Mouse (Mus musculus): Measurements from ENCODE around the gene Tubb2b. TPM values are rescaled to one million over a fixed set of nuclear protein-coding genes. Genes with fewer than 3 reads are reported as not detected.
A peak's percentile ranks its signal among the peaks of the same experiment; 100 is the strongest.

Tubb2b gene
- polyA plus RNA-seq, 1 experiment from 2014 or later = 31.3 TPM

DNA sequence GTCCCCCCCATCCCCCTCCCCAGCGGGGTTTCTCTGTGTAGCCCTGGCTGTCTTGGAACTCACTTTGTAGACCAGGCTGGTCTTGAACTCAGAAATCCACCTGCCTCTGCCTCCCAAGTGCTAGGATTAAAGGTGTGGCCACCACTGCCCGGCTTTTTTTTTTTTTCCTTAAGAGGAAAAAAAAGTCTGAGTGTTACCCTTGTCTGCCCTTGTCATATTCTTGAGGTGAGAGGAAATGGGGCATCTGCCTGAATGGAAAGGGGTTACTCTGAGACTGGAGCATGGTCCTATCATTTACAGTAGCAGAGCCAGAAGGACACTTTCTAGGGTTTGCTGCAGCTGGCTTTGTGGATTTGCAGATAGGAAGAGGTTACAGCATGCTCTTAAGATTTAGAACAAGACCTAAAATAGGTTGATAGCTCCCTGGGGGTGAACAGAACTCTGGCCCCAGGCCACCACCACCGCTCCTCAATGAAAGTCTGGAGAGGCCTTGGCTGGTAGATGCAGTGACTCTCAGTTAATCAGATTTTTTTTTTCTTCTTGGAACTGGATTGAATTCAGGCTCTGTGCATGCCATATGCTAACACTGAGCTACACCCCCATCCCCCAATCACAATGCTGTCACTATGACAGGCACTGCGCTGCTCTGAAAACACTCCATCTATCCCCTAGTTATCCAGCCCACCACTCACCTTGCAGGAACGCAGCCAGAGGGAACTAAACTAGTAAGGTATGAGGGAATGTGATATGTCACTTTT is 23.2 kb upstream of the Tubb2b start:
- 74% methylated on average over 4 of the region's 5 CpGs for WGBS
- Histone ChIP-seq H3K27ac (no peak overlapping the region), H3K9me3 (no peaks in the 10 kb centered on the region), H3K4me2 (no peak overlapping the region), H3K36me3 (no peaks in the 10 kb centered on the region), H3K4me3 (replicated peaks) (no peak overlapping the region), H3K9ac (no peak overlapping the region), H3K4me1 (peaks cover 23% of the 10 kb centered on the region), H3K27me3 (replicated peaks) (no peaks in the 10 kb centered on the region)
- no peak for ATAC-seq (ENCODE audit: insufficient read depth, low FRiP score, low read depth)

DNA sequence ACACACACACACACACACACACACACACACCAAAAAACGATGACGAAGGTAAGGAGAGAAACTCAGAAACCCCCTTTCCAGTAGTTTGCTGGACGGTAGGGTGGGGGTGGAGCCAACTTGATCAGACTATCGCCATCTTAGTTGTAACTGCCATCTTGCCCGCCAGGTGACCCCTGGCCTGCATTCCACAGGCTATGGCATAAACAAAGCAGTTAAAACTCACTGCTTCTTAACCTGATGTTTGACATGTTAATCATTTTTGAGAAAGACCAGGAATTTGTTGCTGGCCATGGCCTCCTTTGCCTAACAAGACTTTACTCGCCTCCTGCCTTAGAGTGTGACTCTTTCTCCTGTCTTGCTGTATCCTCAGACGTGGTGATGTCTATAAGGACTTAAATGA is 22.4 kb upstream of the Tubb2b start:
- Histone ChIP-seq H3K4me2 (no peak overlapping the region), H3K27ac (no peak overlapping the region), H3K9me3 (no peaks in the 10 kb centered on the region), H3K9ac (no peak overlapping the region), H3K36me3 (no peaks in the 10 kb centered on the region), H3K4me3 (replicated peaks) (no peak overlapping the region), H3K4me1 (peaks cover 23% of the 10 kb centered on the region), H3K27me3 (replicated peaks) (no peaks in the 10 kb centered on the region)
- no peak for ATAC-seq (ENCODE audit: insufficient read depth, low FRiP score, low read depth)
- 47% methylated on average over 7 of the region's 7 CpGs for WGBS

- WGBS = 88% methylated on average over 1 of the region's 1 CpGs
Observed at GRCm38 (mm10) chr13:34151425-34151824, 21.2 kb upstream of the Tubb2b start.

DNA sequence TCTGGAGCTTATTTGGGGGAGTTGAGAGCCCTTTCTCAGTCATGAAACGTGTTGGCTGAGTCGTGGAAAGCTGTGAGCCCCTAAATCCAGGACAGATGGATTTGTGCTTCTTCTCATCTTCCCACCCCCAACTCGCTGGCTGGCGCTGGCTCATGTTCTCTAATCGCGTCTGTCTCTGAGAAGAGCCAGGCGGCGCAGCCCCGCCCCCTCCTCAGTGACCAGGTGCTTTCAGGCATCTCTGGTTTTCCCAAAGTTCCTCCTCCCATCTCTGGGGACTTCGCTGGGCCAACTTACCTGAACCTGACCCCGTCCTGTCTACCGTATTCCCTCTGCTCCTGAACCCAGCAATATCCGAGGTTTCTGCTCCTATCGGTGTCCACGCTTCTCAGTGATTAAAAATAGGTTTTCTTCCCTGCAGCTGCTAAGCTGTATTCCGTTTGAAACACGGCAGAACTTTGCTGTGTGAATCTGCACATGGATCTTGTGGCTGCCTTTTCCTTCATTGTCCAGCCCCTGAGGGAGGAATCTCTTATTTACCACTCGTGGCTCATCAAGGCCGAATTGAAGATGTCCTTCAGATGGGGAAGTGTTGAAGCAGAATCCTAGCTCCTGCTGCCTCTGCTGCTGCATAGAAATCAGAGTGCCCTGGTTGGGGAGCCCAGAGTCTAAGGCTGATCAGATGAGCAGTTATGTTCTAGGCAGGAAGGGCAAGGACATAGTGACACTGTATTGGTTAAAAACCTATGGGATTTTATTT is 20.2 kb upstream of the Tubb2b start:
- H3K27ac ChIP-seq = peak overlapping the region; percentile 31; the same call in 1 of the 2 replicates
- ATAC-seq (ENCODE audit: insufficient read depth, low FRiP score, low read depth) = no peak
- peaks cover 23% of the 10 kb centered on the region for H3K4me1 ChIP-seq
- H3K9me3 ChIP-seq = no peaks in the 10 kb centered on the region
- peak overlapping the region; percentile 45 for H3K4me2 ChIP-seq
- WGBS = 8% methylated on average over 19 of the region's 19 CpGs
- no peaks in the 10 kb centered on the region for H3K27me3 ChIP-seq (replicated peaks)
- H3K36me3 ChIP-seq = no peaks in the 10 kb centered on the region
- H3K9ac ChIP-seq = no peak overlapping the region
- H3K4me3 ChIP-seq (replicated peaks) = peak overlapping the region; percentile 11; the same call in 1 of the 2 replicates

More at GRCm38 (mm10) chr13:34151425-34151824, 21.2 kb upstream of the Tubb2b start:
- no peak overlapping the region for H3K27ac ChIP-seq
- no peak overlapping the region for H3K4me2 ChIP-seq
- no peak overlapping the region for H3K4me3 ChIP-seq (replicated peaks)
- no peak for ATAC-seq (ENCODE audit: insufficient read depth, low FRiP score, low read depth)
- no peak overlapping the region for H3K9ac ChIP-seq
- no peaks in the 10 kb centered on the region for H3K27me3 ChIP-seq (replicated peaks)
- no peaks in the 10 kb centered on the region for H3K36me3 ChIP-seq
- H3K9me3 ChIP-seq = no peaks in the 10 kb centered on the region
- peaks cover 23% of the 10 kb centered on the region for H3K4me1 ChIP-seq

DNA sequence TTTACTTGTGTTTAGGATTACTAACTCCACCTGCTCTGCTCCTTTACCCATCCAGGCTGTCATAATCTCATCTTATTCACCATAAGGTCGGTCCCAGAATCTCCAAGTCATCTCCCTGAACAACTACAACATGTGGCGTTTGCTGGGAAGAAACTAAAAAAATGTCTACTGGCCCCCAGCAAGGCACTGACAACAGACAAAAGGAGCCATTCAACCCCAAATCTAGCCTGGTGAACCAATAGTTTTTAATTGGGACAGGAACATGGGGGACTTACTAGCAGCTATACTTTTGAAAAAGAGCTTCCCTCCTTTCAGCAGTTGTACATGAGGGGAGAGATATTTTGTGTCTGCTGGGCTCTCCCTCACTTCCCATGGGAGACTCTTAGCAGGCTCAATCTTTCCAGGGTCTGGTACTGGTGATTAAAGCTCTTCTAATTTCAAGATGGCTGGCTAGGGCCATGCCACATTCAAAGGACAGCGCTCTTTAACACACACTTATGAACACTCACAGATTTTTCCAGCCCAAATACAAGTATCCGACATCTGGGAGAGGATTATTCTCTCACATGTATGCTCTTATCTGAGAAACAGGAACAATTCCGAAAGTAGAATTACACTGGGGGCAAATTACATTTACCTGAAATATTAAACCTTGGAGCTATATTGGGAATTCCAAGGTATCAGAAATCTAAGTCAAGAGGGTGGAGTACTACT is 19.4 kb upstream of the Tubb2b start:
- WGBS = 58% methylated on average over 5 of the region's 5 CpGs
- Histone ChIP-seq H3K4me2 (peak overlapping the region; percentile 74), H3K4me3 (replicated peaks) (peak overlapping the region; percentile 47), H3K4me1 (peaks cover 22% of the 10 kb centered on the region), H3K36me3 (no peaks in the 10 kb centered on the region), H3K9me3 (no peaks in the 10 kb centered on the region), H3K27me3 (replicated peaks) (no peaks in the 10 kb centered on the region), H3K9ac (0 out of 2 replicates have a peak overlapping the region, but pooled peaks have one; percentile 36), H3K27ac (peak overlapping the region; percentile 68)
- ATAC-seq (ENCODE audit: insufficient read depth, low FRiP score, low read depth) = no peak

DNA sequence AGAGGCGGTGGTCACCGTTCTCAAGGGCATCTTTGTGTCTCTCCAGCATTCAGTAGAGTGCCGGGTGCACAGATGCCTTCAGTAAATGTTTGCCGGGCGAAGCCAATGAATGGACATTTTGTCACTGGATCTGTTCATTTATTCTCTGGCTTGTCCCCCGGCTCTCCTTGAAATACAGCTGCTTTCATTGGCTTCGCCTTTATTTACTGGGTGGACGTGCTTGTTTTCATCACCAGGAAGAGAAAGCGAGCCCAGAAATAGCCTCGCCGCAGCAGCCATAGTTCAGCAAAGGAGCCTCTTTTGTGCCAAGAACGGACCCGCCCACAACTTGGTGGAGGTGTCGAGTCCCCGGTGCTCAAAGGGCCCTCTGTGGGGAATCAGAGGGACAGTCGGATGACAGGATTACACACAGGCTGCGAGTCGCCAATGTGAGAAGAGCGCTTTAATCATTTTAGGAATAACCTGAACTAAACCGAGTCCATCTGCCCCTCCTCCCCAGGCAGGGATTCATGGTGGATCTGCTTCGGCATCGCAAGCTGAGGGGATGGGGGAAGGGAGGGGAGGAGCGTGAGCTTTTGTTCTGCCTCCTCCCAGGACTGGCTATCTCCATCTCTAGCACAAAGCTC is 18.6 kb upstream of the Tubb2b start:
- Histone ChIP-seq H3K4me3 (replicated peaks) (peak overlapping the region; percentile 47), H3K4me1 (peaks cover 18% of the 10 kb centered on the region), H3K27me3 (replicated peaks) (no peaks in the 10 kb centered on the region), H3K4me2 (peak overlapping the region; percentile 74), H3K9me3 (no peaks in the 10 kb centered on the region), H3K9ac (peak overlapping the region; percentile 36; the same call in 1 of the 2 replicates), H3K36me3 (no peaks in the 10 kb centered on the region), H3K27ac (peak overlapping the region; percentile 68)
- WGBS = 3% methylated on average over 23 of the region's 23 CpGs
- peak; percentile 64; the same call in 1 of the 2 replicates for ATAC-seq (ENCODE audit: insufficient read depth, low FRiP score, low read depth)

- ATAC-seq (ENCODE audit: insufficient read depth, low FRiP score, low read depth) = no peak
- H3K9ac ChIP-seq = no peak overlapping the region
- H3K36me3 ChIP-seq = no peaks in the 10 kb centered on the region
- no peak overlapping the region; the same call in 1 of the 2 replicates for H3K4me2 ChIP-seq
- no peaks in the 10 kb centered on the region for H3K9me3 ChIP-seq
- WGBS = 71% methylated on average over 3 of the region's 3 CpGs
- no peak overlapping the region for H3K4me3 ChIP-seq (replicated peaks)
- peaks cover 18% of the 10 kb centered on the region for H3K4me1 ChIP-seq
- H3K27ac ChIP-seq = no peak overlapping the region
- H3K27me3 ChIP-seq (replicated peaks) = no peaks in the 10 kb centered on the region
Observed at GRCm38 (mm10) chr13:34148181-34148580, 17.9 kb upstream of the Tubb2b start.

- peaks cover 18% of the 10 kb centered on the region for H3K4me1 ChIP-seq
- no peak overlapping the region for H3K27ac ChIP-seq
- H3K9me3 ChIP-seq = no peaks in the 10 kb centered on the region
- no peaks in the 10 kb centered on the region for H3K27me3 ChIP-seq (replicated peaks)
- H3K4me3 ChIP-seq (replicated peaks) = no peak overlapping the region
- no peak overlapping the region for H3K4me2 ChIP-seq
- no peak overlapping the region for H3K9ac ChIP-seq
- WGBS = 54% methylated on average over 3 of the region's 3 CpGs
- no peak for ATAC-seq (ENCODE audit: insufficient read depth, low FRiP score, low read depth)
- H3K36me3 ChIP-seq = no peaks in the 10 kb centered on the region
Observed at GRCm38 (mm10) chr13:34146916-34147315, 16.6 kb upstream of the Tubb2b start.

DNA sequence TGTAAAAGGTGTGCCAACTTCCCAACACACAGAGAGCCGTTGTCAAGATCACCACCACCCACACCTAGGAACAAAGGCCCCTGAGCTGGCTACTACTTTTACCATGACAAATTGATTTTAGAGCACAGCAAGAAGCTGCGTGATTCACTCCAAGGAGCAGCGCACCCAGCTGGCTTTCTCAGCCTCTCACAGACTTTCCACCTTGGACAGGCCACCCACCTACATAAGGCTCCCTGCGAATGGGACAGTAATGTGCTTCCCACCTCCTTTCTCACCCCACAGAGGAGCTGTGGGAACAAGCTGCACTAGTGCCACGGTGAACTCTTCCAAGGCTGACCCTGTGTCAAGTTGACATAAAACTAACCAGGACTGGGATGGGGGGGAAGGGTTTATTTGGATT is 13.1 kb upstream of the Tubb2b start:
- H3K4me1 ChIP-seq = no peaks in the 10 kb centered on the region
- no peaks in the 10 kb centered on the region for H3K36me3 ChIP-seq
- H3K4me2 ChIP-seq = no peak overlapping the region
- H3K9me3 ChIP-seq = no peaks in the 10 kb centered on the region
- H3K9ac ChIP-seq = no peak overlapping the region
- no peak overlapping the region for H3K27ac ChIP-seq
- no peak overlapping the region for H3K4me3 ChIP-seq (replicated peaks)
- WGBS = 47% methylated on average over 5 of the region's 5 CpGs
- ATAC-seq (ENCODE audit: insufficient read depth, low FRiP score, low read depth) = no peak
- H3K27me3 ChIP-seq (replicated peaks) = no peaks in the 10 kb centered on the region

DNA sequence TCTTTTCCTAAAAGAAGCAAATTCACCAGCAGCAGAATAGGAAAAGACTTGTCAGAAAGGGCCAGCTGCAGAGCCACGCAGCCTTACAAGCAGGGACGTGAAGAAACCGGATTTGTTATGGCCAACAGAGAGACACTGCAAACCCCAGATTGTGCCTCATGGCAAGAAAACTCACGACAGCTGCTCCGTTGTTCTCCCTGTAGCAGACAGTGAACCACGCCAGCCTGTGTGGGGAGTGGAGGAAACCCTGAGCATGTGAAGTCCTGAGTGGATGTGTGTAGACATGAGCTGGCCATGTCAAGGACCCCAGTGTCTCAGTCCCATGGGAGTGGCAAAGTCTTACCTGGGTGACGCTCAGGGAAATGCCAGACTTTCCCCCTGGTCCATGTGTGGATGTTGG is 6.3 kb upstream of the Tubb2b start:
- H3K4me3 ChIP-seq (replicated peaks) = no peak overlapping the region
- no peak overlapping the region for H3K4me2 ChIP-seq

DNA sequence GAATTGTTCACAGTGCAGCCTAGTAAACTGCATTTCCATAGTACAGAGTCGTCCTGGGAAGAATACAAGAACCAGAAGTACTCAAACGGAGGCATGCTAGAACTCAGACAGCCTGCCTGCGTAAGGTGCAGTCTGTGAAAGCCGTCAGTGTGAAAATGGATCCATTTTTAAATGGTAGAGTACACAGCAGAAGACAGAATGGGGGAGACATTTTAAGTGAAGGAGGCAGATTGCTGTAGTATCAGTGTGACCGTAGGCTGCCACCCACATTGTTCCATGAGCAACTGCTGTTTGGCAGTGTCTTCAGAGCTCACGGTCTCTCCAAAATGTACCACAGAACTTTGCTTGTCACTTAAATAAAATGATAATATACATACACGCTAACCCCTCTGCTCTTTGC is 4.0 kb upstream of the Tubb2b start:
- 75% methylated on average over 7 of the region's 7 CpGs for WGBS
- ATAC-seq (ENCODE audit: insufficient read depth, low FRiP score, low read depth) = no peak
- Histone ChIP-seq H3K9ac (no peak overlapping the region), H3K27ac (no peak overlapping the region), H3K4me1 (peaks cover 20% of the 10 kb centered on the region), H3K27me3 (replicated peaks) (peaks cover 10% of the 10 kb centered on the region), H3K4me2 (no peak overlapping the region), H3K4me3 (replicated peaks) (no peak overlapping the region), H3K9me3 (no peaks in the 10 kb centered on the region), H3K36me3 (no peaks in the 10 kb centered on the region)

More for the DNA sequence above, 6.3 kb upstream of the Tubb2b start:
- no peak overlapping the region for H3K9ac ChIP-seq
- H3K27ac ChIP-seq = no peak overlapping the region
- peaks cover 7% of the 10 kb centered on the region for H3K27me3 ChIP-seq (replicated peaks)
- WGBS = 51% methylated on average over 7 of the region's 7 CpGs
- no peaks in the 10 kb centered on the region for H3K9me3 ChIP-seq
- peak; percentile 50; the same call in 1 of the 2 replicates for ATAC-seq (ENCODE audit: insufficient read depth, low FRiP score, low read depth)
- peaks cover 8% of the 10 kb centered on the region for H3K4me1 ChIP-seq
- H3K36me3 ChIP-seq = no peaks in the 10 kb centered on the region

Data from stomach, embryonic 15.5 days (tissue).